Mouse (Mus musculus) erythroblast, embryonic 14.5 days (primary cell): ENCODE data around the gene Slc22a14. TPM values are rescaled to one million over a fixed set of nuclear protein-coding genes. Genes with fewer than 3 reads are reported as not detected.
"Not testable (repeated sequence)": the region's sequence is repeated elsewhere in the genome, so short reads cannot be mapped to it uniquely, and the experiment has no call there.

Experiments
- H3K27me3 ChIP-seq: 2 replicates; pipeline ENCODE4 v1.6.1; 2012; ENCODE audit warnings: inconsistent platforms; ENCODE audit not compliant: control insufficient read depth
- H3K36me3 ChIP-seq: 2 replicates; pipeline ENCODE4 v1.6.1; 2012; ENCODE audit warnings: mild to moderate bottlenecking, inconsistent platforms; ENCODE audit not compliant: control insufficient read depth
- H3K4me1 ChIP-seq: 2 replicates; pipeline ENCODE4 v1.6.1; 2012; ENCODE audit warnings: inconsistent platforms; ENCODE audit not compliant: control insufficient read depth
- H3K4me3 ChIP-seq: replicated peaks from 2 replicates; pipeline ENCODE3; 2012; ENCODE audit warnings: moderate library complexity, mild to moderate bottlenecking, inconsistent platforms
- H3K9me3 ChIP-seq: 2 replicates; pipeline ENCODE4 v1.6.1; 2012; ENCODE audit warnings: low read length, inconsistent platforms, mixed read lengths; ENCODE audit not compliant: control insufficient read depth
- GATA1 ChIP-seq: IDR thresholded peaks from 2 replicates; pipeline ENCODE4 v1.6.1; 2012; ENCODE audit warnings: low read length, inconsistent platforms, mixed read lengths
- TAL1 ChIP-seq: IDR thresholded peaks from 3 replicates; pipeline ENCODE4 v1.6.1; 2012; ENCODE audit warnings: low read length, inconsistent platforms, mixed read lengths
- polyA plus RNA-seq: library from polyadenylated mRNA; stranded (reverse); fragments of >175 nt; gene quantifications from 2 replicates; pipeline ENCODE4 v1.2.3, GENCODE M21; 2012

Gene Slc22a14
- polyA plus RNA-seq, 1 experiment, result not detected

- TF ChIP-seq GATA1, result no peak
- TF ChIP-seq TAL1, result no peak
- Histone ChIP-seq H3K36me3 (peaks cover 54% of the 10 kb centered on the region), H3K9me3 (no peaks in the 10 kb centered on the region), H3K4me1 (peaks cover 14% of the 10 kb centered on the region), H3K4me3 (no peak overlapping the region), H3K27me3 (no peaks in the 10 kb centered on the region)
These were observed 87.3 kb downstream of the Slc22a14 start for GRCm38 (mm10) chr9:119278031-119278430.

- Histone ChIP-seq H3K9me3 (no peaks in the 10 kb centered on the region), H3K4me1 (peaks cover 4% of the 10 kb centered on the region), H3K4me3 (no peak overlapping the region), H3K36me3 (peaks cover 53% of the 10 kb centered on the region), H3K27me3 (no peaks in the 10 kb centered on the region)
- TF ChIP-seq TAL1 (no peak), GATA1 (no peak)
These were observed 89.0 kb downstream of the Slc22a14 start for GRCm38 (mm10) chr9:119276321-119276720.

GRCm38 (mm10) chr9:119274814-119275213 lies 90.5 kb downstream of the Slc22a14 start:
- H3K4me1 ChIP-seq, H3K27me3 ChIP-seq, H3K4me3 ChIP-seq, H3K9me3 ChIP-seq: not testable (repeated sequence)
- peaks cover 54% of the 10 kb centered on the region for H3K36me3 ChIP-seq

GRCm38 (mm10) chr9:119271496-119271895 lies 93.9 kb downstream of the Slc22a14 start:
- Histone ChIP-seq H3K4me3 (no peak overlapping the region), H3K4me1 (no peaks in the 10 kb centered on the region; the same call in 1 of the 2 replicates), H3K27me3 (no peaks in the 10 kb centered on the region), H3K36me3 (peaks cover 59% of the 10 kb centered on the region), H3K9me3 (no peaks in the 10 kb centered on the region)
- TF ChIP-seq TAL1 (no peak), GATA1 (no peak)

- Histone ChIP-seq H3K4me1 (no peaks in the 10 kb centered on the region; the same call in 1 of the 2 replicates), H3K4me3 (no peak overlapping the region), H3K27me3 (no peaks in the 10 kb centered on the region), H3K9me3 (no peaks in the 10 kb centered on the region), H3K36me3 (peaks cover 73% of the 10 kb centered on the region)
- no peak for TF ChIP-seq GATA1
- TF ChIP-seq TAL1, result no peak
These were observed 96.7 kb downstream of the Slc22a14 start for GRCm38 (mm10) chr9:119268588-119269145.

- Histone ChIP-seq H3K4me3 (no peak overlapping the region), H3K27me3 (no peaks in the 10 kb centered on the region), H3K9me3 (no peaks in the 10 kb centered on the region), H3K36me3 (peaks cover 76% of the 10 kb centered on the region), H3K4me1 (no peaks in the 10 kb centered on the region; the same call in 1 of the 2 replicates)
- TF ChIP-seq TAL1, result no peak
- TF ChIP-seq GATA1, result no peak
These were observed 97.2 kb downstream of the Slc22a14 start for GRCm38 (mm10) chr9:119268120-119268519.

- H3K9me3 ChIP-seq, H3K4me3 ChIP-seq, H3K4me1 ChIP-seq, H3K27me3 ChIP-seq: not testable (repeated sequence)
- peaks cover 80% of the 10 kb centered on the region for H3K36me3 ChIP-seq
These were observed 99.3 kb downstream of the Slc22a14 start for GRCm38 (mm10) chr9:119266121-119266395.

GRCm38 (mm10) chr9:119265373-119266120 lies 99.8 kb downstream of the Slc22a14 start:
- H3K27me3 ChIP-seq, H3K9me3 ChIP-seq, H3K4me3 ChIP-seq, H3K4me1 ChIP-seq: not testable (repeated sequence)
- peaks cover 80% of the 10 kb centered on the region for H3K36me3 ChIP-seq

- H3K36me3 ChIP-seq, result peaks cover 82% of the 10 kb centered on the region
- H3K4me1 ChIP-seq, result no peaks in the 10 kb centered on the region
- H3K4me3 ChIP-seq, result no peak overlapping the region
- H3K27me3 ChIP-seq, result no peaks in the 10 kb centered on the region
- TF ChIP-seq GATA1 (no peak), TAL1 (no peak)
- no peaks in the 10 kb centered on the region for H3K9me3 ChIP-seq
These were observed 102.3 kb downstream of the Slc22a14 start for GRCm38 (mm10) chr9:119263067-119263466.

GRCm38 (mm10) chr9:119260825-119261224 lies 104.5 kb downstream of the Slc22a14 start:
- no peaks in the 10 kb centered on the region for H3K27me3 ChIP-seq
- peaks cover 83% of the 10 kb centered on the region for H3K36me3 ChIP-seq
- H3K4me3 ChIP-seq, result no peak overlapping the region
- H3K9me3 ChIP-seq, result no peaks in the 10 kb centered on the region
- no peaks in the 10 kb centered on the region for H3K4me1 ChIP-seq
- TF ChIP-seq GATA1 (no peak), TAL1 (no peak)
